Mouse (Mus musculus) limb, embryonic 12.5 days (tissue): ENCODE data around the gene Ptprg. TPM values are rescaled to one million over a fixed set of nuclear protein-coding genes. Genes with fewer than 3 reads are reported as not detected.

Experiments used
- ATAC-seq: fragments of 200-750 bp; cut with Nextera tagmentation; 2 replicates; pipeline ENCODE4 v1.8.0; 2017; ENCODE audit warnings: low read depth, moderate TSS enrichment; ENCODE audit not compliant: insufficient number of reproducible peaks, insufficient read depth, low FRiP score, low TSS enrichment
- H3K27ac ChIP-seq: fragments of 300-500 bp; sonication (generic); 2 replicates; pipeline ENCODE4 v1.5.1; 2016; ENCODE audit warnings: mild to moderate bottlenecking, moderate library complexity
- H3K27me3 ChIP-seq: fragments of 300-500 bp; sonication (generic); 2 replicates; pipeline ENCODE4 v1.6.1; 2016; ENCODE audit warnings: mild to moderate bottlenecking, moderate library complexity
- H3K36me3 ChIP-seq: fragments of 300-500 bp; sonication (generic); 2 replicates; pipeline ENCODE4 v1.6.1; 2016; ENCODE audit warnings: mild to moderate bottlenecking, moderate library complexity
- H3K4me1 ChIP-seq: fragments of 300-500 bp; sonication (generic); replicated peaks from 2 replicates; pipeline ENCODE4 v1.6.1; 2016
- H3K4me2 ChIP-seq: fragments of 300-500 bp; sonication (generic); 2 replicates; pipeline ENCODE4 v1.6.1; 2016; ENCODE audit warnings: mild to moderate bottlenecking, moderate library complexity
- H3K4me3 ChIP-seq: fragments of 300-500 bp; sonication (generic); replicated peaks from 2 replicates; pipeline ENCODE4 v1.5.1; 2016; ENCODE audit warnings: mild to moderate bottlenecking
- H3K9ac ChIP-seq: fragments of 300-500 bp; sonication (generic); replicated peaks from 2 replicates; pipeline ENCODE4 v1.6.1; 2016; ENCODE audit warnings: mild to moderate bottlenecking, moderate library complexity
- H3K9me3 ChIP-seq: fragments of 300-500 bp; sonication (generic); 2 replicates; pipeline ENCODE4 v1.6.1; 2016; ENCODE audit warnings: mild to moderate bottlenecking, moderate library complexity
- WGBS: fragments of 180-500 bp; shearing (Covaris S2); methylation state at CpG from one replicate; pipeline ENCODE4 v1.1.7; 2016; 5-methylcytosine and 5-hydroxymethylcytosine counted together
- polyA plus RNA-seq: library from polyadenylated mRNA; unstranded; fragments of >200 nt; fragmentation: Nextera tagmentation; extraction: Ambion mirVana; gene quantifications from 2 replicates; pipeline ENCODE4 v1.2.1, GENCODE M21; 2016

The Ptprg gene
- polyA plus RNA-seq, 1 experiment from 2014 or later, result 37.5 TPM

- 28% methylated on average over 2 of the region's 2 CpGs for WGBS
- H3K27me3 ChIP-seq, result no peaks in the 10 kb centered on the region
- H3K9me3 ChIP-seq, result no peaks in the 10 kb centered on the region
- H3K4me3 ChIP-seq, result no peak overlapping the region
- H3K4me1 ChIP-seq, result peaks cover 41% of the 10 kb centered on the region
- no peak for ATAC-seq
- H3K9ac ChIP-seq, result no peak overlapping the region
- no peaks in the 10 kb centered on the region for H3K36me3 ChIP-seq
- H3K4me2 ChIP-seq, result no peak overlapping the region
- no peak overlapping the region for H3K27ac ChIP-seq
Measured at GRCm38 (mm10) chr14:11684104-11684503, 130.8 kb downstream of the Ptprg start.

- Histone ChIP-seq H3K27ac (no peak overlapping the region), H3K4me2 (no peak overlapping the region), H3K9me3 (no peaks in the 10 kb centered on the region), H3K36me3 (no peaks in the 10 kb centered on the region), H3K9ac (no peak overlapping the region), H3K4me1 (peaks cover 34% of the 10 kb centered on the region), H3K27me3 (no peaks in the 10 kb centered on the region), H3K4me3 (no peak overlapping the region)
- no peak for ATAC-seq
- WGBS, result 78% methylated on average over 1 of the region's 1 CpGs
Measured at GRCm38 (mm10) chr14:11687541-11687940, 134.2 kb downstream of the Ptprg start.

- no peak overlapping the region for H3K4me3 ChIP-seq
- H3K9ac ChIP-seq, result no peak overlapping the region
- ATAC-seq, result no peak
- no peaks in the 10 kb centered on the region for H3K9me3 ChIP-seq
- peaks cover 28% of the 10 kb centered on the region for H3K4me1 ChIP-seq
- H3K36me3 ChIP-seq, result no peaks in the 10 kb centered on the region
- whole genome bisulfite sequencing, result 59% methylated on average over 6 of the region's 6 CpGs
- H3K27me3 ChIP-seq, result no peaks in the 10 kb centered on the region
- 0 out of 2 replicates have a peak overlapping the region, but pooled peaks have one; percentile 35 for H3K27ac ChIP-seq
- H3K4me2 ChIP-seq, result no peak overlapping the region
Measured at GRCm38 (mm10) chr14:11688142-11688541, 134.8 kb downstream of the Ptprg start.

- Histone ChIP-seq H3K4me2 (no peak overlapping the region), H3K36me3 (no peaks in the 10 kb centered on the region), H3K4me1 (peaks cover 15% of the 10 kb centered on the region), H3K9me3 (no peaks in the 10 kb centered on the region), H3K9ac (no peak overlapping the region), H3K27me3 (no peaks in the 10 kb centered on the region), H3K27ac (no peak overlapping the region), H3K4me3 (no peak overlapping the region)
- 100% methylated on average over 1 of the region's 1 CpGs for WGBS
- ATAC-seq, result no peak
Measured at GRCm38 (mm10) chr14:11690066-11690465, 136.7 kb downstream of the Ptprg start.

DNA sequence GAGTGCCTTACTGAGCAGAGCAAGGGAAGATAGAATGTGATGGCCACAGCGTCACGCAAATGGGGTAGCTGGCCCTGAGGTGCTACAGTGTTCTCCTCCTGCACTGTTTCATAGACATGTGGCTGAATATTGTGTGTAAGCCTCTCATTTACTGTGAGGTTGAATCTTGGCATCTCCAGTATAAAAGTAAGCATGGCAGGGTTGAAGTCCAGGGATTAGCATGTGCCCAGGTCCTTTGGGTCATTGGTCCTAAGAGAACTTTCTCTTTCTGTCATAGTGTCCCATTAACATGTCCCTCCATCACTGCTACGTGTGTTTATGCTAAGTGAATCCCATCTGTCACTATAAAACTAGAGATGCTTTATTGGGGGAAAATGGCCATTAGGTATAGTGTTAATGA, 138.2 kb downstream of the Ptprg start:
- 76% methylated on average over 3 of the region's 3 CpGs for WGBS
- peaks cover 15% of the 10 kb centered on the region for H3K4me1 ChIP-seq
- H3K36me3 ChIP-seq, result no peaks in the 10 kb centered on the region
- H3K27ac ChIP-seq, result no peak overlapping the region
- no peaks in the 10 kb centered on the region for H3K27me3 ChIP-seq
- H3K9me3 ChIP-seq, result no peaks in the 10 kb centered on the region
- no peak overlapping the region for H3K9ac ChIP-seq
- H3K4me3 ChIP-seq, result no peak overlapping the region
- ATAC-seq, result no peak
- no peak overlapping the region for H3K4me2 ChIP-seq

- Histone ChIP-seq H3K36me3 (no peaks in the 10 kb centered on the region), H3K27me3 (no peaks in the 10 kb centered on the region), H3K9me3 (no peaks in the 10 kb centered on the region), H3K9ac (no peak overlapping the region), H3K27ac (no peak overlapping the region), H3K4me2 (no peak overlapping the region), H3K4me3 (no peak overlapping the region), H3K4me1 (peaks cover 41% of the 10 kb centered on the region)
- no peak for ATAC-seq
- 75% methylated on average over 4 of the region's 4 CpGs for WGBS
Measured at GRCm38 (mm10) chr14:11698880-11699279, 145.5 kb downstream of the Ptprg start.

DNA sequence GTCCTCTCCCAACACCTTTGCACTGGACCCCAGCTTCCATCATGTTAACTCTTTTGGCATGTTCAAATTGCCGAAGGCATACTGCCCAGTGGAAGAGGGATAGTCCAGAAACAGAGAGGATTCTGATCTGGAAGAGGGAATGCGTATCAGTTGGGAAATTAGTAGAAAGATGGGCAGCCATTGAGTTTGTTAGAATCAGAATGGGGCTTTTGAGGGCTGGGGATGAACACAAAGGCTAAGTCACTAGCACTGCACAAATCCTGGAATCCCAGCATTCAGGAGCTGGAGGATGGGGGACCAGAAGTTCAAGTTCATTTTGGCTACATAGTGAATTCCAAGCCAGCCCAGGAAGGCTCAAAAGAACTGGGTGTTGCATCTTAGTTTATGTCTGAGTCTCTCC, 146.3 kb downstream of the Ptprg start:
- ATAC-seq, result no peak
- H3K27ac ChIP-seq, result no peak overlapping the region
- H3K27me3 ChIP-seq, result no peaks in the 10 kb centered on the region
- no peak overlapping the region for H3K9ac ChIP-seq
- no peaks in the 10 kb centered on the region for H3K36me3 ChIP-seq
- H3K9me3 ChIP-seq, result no peaks in the 10 kb centered on the region
- no peak overlapping the region for H3K4me3 ChIP-seq
- no peak overlapping the region for H3K4me2 ChIP-seq
- WGBS, result 94% methylated on average over 2 of the region's 2 CpGs
- peaks cover 42% of the 10 kb centered on the region for H3K4me1 ChIP-seq

DNA sequence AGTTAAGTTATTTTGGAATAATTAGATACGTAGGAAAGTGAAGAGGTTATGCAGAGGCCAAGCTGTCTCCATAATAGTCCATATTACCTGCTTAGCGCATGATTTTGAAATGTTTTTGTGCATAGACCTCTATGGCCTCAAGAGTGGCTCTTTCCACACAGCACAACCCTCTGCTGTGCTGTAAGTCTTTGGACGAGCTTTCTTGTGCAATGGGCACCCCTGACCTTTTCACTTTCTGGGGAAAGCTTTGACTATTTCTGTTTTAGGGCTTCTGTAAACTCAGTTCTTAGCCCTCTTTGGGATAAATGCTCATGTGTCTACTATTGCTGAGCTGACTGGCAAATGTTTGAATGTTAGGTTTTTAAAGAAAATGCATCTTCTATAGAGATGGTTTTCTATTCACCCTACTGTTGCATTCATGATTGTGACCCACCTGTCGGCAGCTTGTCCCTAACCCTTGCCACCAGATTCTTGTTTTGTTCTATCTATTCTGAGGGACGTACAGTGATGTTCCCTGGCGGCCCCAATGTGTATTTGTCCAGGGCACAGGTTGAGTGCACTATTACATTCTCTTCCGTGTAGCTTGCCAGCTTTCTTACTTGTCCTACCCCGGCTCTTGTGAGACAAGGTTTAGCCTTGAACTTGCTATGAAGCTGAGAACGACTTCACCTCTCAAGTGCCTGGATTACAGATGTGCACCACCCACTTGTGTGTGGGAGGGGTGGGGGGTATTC, 148.4 kb downstream of the Ptprg start:
- Histone ChIP-seq H3K4me2 (no peak overlapping the region), H3K4me3 (no peak overlapping the region), H3K4me1 (peaks cover 45% of the 10 kb centered on the region), H3K36me3 (no peaks in the 10 kb centered on the region), H3K27ac (no peak overlapping the region), H3K27me3 (no peaks in the 10 kb centered on the region), H3K9ac (no peak overlapping the region), H3K9me3 (no peaks in the 10 kb centered on the region)
- ATAC-seq, result no peak
- 82% methylated on average over 9 of the region's 9 CpGs for WGBS

DNA sequence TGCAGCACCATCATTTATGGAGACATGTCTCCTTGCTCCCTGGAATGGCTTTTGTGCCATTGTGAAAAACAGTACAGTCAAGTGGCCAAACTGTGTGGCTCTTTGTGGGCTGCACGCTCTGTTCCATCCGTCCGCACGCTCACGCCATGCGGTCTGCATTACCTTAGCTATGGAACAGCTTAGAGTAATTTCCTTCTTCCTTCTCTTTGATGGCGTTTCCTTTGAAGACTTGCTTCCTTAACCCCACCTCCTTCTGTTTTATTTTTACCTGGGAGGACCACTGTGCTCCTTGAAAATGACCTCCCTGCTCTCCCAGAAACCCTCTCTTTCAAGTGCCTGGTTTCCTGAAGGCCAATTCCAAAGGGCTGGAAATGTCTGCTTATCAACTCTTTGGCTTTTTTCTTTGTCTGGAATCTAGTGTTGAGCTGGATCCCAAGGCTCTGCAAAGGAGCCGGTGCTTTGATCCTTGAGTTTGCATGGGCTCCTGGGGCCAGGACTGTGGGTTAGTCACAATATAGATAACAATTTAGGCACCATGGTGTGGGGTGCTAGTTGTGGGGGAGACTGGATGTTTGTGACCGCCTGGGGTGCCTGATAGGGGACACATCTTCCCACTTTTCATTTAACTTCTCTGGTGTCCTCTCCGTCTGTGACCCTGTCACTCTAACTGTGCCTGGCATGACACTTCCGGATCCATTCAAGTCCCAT, 149.6 kb downstream of the Ptprg start:
- Histone ChIP-seq H3K9me3 (no peaks in the 10 kb centered on the region), H3K27ac (peak overlapping the region; percentile 4; the same call in 1 of the 2 replicates), H3K27me3 (no peaks in the 10 kb centered on the region), H3K36me3 (no peaks in the 10 kb centered on the region), H3K4me2 (no peak overlapping the region), H3K4me3 (no peak overlapping the region), H3K4me1 (peaks cover 43% of the 10 kb centered on the region), H3K9ac (no peak overlapping the region)
- 28% methylated on average over 11 of the region's 11 CpGs for WGBS
- peak; percentile 52; the same call in 1 of the 2 replicates for ATAC-seq

DNA sequence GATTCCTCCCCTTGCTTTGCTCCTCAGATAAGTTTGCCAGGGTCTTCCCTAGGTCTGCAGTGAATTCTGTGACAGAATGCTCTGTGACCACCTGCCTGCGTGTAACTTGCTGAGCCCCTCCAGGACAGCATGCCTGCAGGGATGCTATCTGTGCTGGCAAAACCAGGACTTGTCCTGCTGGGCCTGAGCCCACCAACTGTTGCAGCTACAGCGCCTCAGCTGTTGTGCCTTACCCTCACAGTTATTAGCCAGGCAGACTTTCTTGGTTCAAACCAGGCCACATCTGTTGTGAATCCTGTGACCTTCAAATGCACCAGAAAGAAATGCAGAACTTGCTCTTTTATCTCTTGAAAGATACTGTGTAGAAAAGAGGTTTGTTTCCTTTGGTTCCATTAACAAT, 151.5 kb downstream of the Ptprg start:
- Histone ChIP-seq H3K27me3 (no peaks in the 10 kb centered on the region), H3K27ac (0 out of 2 replicates have a peak overlapping the region, but pooled peaks have one; percentile 20), H3K4me2 (no peak overlapping the region), H3K36me3 (no peaks in the 10 kb centered on the region), H3K4me3 (no peak overlapping the region), H3K9me3 (no peaks in the 10 kb centered on the region), H3K9ac (no peak overlapping the region), H3K4me1 (peaks cover 42% of the 10 kb centered on the region)
- no peak for ATAC-seq
- WGBS, result 21% methylated on average over 2 of the region's 2 CpGs

DNA sequence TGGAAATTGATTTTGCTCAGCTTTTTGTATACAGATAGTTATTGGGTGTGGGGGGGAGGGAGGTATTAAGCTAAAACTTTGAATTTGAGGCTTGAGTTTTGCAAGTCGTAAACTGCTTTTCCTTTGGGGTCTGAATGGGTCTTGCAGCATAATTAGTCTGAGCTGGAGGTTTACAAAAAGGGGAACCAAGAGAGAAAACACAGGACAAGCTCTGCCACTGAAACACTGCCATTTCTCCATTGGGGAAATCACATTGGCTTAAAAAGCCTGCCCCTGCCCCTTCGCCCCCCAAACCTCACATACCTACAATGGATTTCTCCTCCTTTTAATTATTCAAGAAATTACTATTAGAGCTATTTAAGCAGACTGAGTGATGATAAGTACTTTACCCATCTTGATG, 156.0 kb downstream of the Ptprg start:
- peaks cover 14% of the 10 kb centered on the region for H3K4me1 ChIP-seq

More for the DNA sequence above, 156.0 kb downstream of the Ptprg start:
- ATAC-seq, result no peak
- H3K27me3 ChIP-seq, result no peaks in the 10 kb centered on the region
- no peak overlapping the region for H3K4me2 ChIP-seq
- no peaks in the 10 kb centered on the region for H3K9me3 ChIP-seq
- no peaks in the 10 kb centered on the region for H3K36me3 ChIP-seq
- 64% methylated on average over 2 of the region's 2 CpGs for WGBS
- H3K9ac ChIP-seq, result no peak overlapping the region
- H3K27ac ChIP-seq, result no peak overlapping the region
- H3K4me3 ChIP-seq, result no peak overlapping the region
